Mouse (Mus musculus) heart, postnatal 0 days (tissue): ENCODE data around the gene Hao1. TPM values are rescaled to one million over a fixed set of nuclear protein-coding genes. Genes with fewer than 3 reads are reported as not detected.

Experiments
- ATAC-seq: fragments of 200-750 bp; cut with Nextera tagmentation; 2 replicates; pipeline ENCODE4 v1.8.0; 2017; ENCODE audit warnings: low read depth, moderate number of reproducible peaks, moderate library complexity; ENCODE audit not compliant: insufficient read depth
- DNase-seq: peaks from one replicate; pipeline ENCODE4 v3.0.0-alpha.2; 2016; ENCODE audit warnings: low spot score
- H3K27ac ChIP-seq: fragments of 300-500 bp; sonication (generic); 2 replicates; pipeline ENCODE4 v1.5.1; 2014; ENCODE audit warnings: low read depth, mild to moderate bottlenecking
- H3K27me3 ChIP-seq: fragments of 300-500 bp; sonication (generic); 2 replicates; pipeline ENCODE4 v1.6.1; 2014; ENCODE audit warnings: low read length, mixed read lengths; ENCODE audit not compliant: control insufficient read depth, insufficient read depth
- H3K36me3 ChIP-seq: fragments of 300-500 bp; sonication (generic); replicated peaks from 2 replicates; pipeline ENCODE4 v1.6.1; 2014; ENCODE audit warnings: low read length, mixed read lengths; ENCODE audit not compliant: control insufficient read depth, insufficient read depth
- H3K4me1 ChIP-seq: fragments of 300-500 bp; sonication (generic); 2 replicates; pipeline ENCODE4 v1.6.1; 2014; ENCODE audit warnings: antibody characterized with exemption; ENCODE audit not compliant: control insufficient read depth, insufficient read depth
- H3K4me2 ChIP-seq: fragments of 300-500 bp; sonication (generic); 2 replicates; pipeline ENCODE4 v1.6.1; 2014; ENCODE audit warnings: low read depth, mild to moderate bottlenecking, low read length, moderate library complexity
- H3K4me3 ChIP-seq: fragments of 300-500 bp; sonication (generic); 2 replicates; pipeline ENCODE4 v1.5.1; 2014; ENCODE audit warnings: low read depth, low read length
- H3K9ac ChIP-seq: fragments of 300-500 bp; sonication (generic); replicated peaks from 2 replicates; pipeline ENCODE4 v1.6.1; 2014; ENCODE audit warnings: low read depth, low read length, mixed read lengths
- H3K9me3 ChIP-seq: fragments of 300-500 bp; sonication (generic); replicated peaks from 2 replicates; pipeline ENCODE4 v1.6.1; 2016; ENCODE audit warnings: low read length; ENCODE audit not compliant: control insufficient read depth
- CTCF ChIP-seq: IDR thresholded peaks from 2 replicates; pipeline ENCODE4 v1.5.1; 2016; ENCODE audit warnings: antibody characterized with exemption, control low read depth, low read depth
- EP300 ChIP-seq: IDR thresholded peaks from 2 replicates; pipeline ENCODE4 v1.6.1; 2016; ENCODE audit warnings: antibody characterized with exemption, low read depth
- WGBS: fragments of 180-500 bp; shearing (Covaris S2); extraction: QIAGEN DNeasy Blood & Tissue Kit; methylation state at CpG from one replicate; pipeline ENCODE4 v1.1.7; 2014; 5-methylcytosine and 5-hydroxymethylcytosine counted together
- polyA plus RNA-seq: library from polyadenylated mRNA; unstranded; fragments of >200 nt; fragmentation: Nextera tagmentation; extraction: Ambion mirVana; gene quantifications from 2 replicates; pipeline ENCODE4 v1.2.1, GENCODE M21; 2015
- total RNA-seq: library from RNA; depleted of rRNA; stranded (reverse); fragments of >200 nt; gene quantifications from 2 replicates; pipeline ENCODE4 v1.2.3, GENCODE M21; 2014; ENCODE audit warnings: low replicate concordance

The Hao1 gene
- total and polyA plus RNA-seq, 2 experiments from 2014 or later: 0.07 TPM; not detected in 1

DNA sequence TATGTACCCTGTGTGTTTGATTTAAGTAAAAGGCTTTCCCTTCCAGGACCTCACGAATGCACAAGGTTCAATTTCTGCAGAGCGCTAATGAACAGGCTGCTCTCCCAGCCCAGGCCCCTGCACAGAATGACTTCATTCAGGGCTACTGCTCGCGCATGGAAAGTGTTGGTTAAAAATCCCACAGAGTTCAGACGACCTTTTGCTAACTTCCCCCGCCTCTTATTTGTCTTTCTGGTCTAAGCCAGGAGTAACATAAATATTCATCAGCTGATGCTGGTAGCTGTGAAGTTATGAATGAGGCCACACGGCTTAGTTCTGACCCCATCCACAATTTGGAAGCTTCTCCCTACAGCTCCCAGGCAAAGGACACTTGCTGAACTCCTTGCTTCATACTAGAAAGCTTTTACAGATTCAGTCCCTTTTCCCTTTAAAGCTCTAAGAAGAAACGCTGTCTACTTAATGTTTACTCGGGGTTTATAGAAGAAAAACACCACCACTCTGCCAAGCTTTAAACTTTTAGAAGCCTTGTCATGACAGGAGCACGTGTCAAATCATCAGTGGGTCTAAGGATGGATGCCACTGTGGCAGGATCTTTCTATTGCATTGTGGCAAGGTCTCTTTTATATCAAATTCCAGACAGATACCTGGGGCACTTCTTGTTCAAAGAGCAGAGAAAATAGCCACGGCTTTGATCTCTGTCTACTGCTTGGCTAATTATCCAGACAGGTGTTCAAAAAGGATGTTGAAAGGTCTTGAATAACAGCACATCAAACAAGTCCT lies 67.9 kb downstream of the Hao1 start:
- ATAC-seq: no peak
- TF ChIP-seq CTCF (no peak), EP300 (no peak)
- no peaks in the 10 kb centered on the region for H3K9me3 ChIP-seq
- no peak for DNase-seq
- no peak overlapping the region for H3K4me2 ChIP-seq
- H3K27ac ChIP-seq: no peak overlapping the region
- no peaks in the 10 kb centered on the region for H3K27me3 ChIP-seq
- H3K4me3 ChIP-seq: no peak overlapping the region
- 55% methylated on average over 11 of the region's 11 CpGs for WGBS
- H3K36me3 ChIP-seq: no peaks in the 10 kb centered on the region
- no peak overlapping the region for H3K9ac ChIP-seq
- H3K4me1 ChIP-seq: no peaks in the 10 kb centered on the region

DNA sequence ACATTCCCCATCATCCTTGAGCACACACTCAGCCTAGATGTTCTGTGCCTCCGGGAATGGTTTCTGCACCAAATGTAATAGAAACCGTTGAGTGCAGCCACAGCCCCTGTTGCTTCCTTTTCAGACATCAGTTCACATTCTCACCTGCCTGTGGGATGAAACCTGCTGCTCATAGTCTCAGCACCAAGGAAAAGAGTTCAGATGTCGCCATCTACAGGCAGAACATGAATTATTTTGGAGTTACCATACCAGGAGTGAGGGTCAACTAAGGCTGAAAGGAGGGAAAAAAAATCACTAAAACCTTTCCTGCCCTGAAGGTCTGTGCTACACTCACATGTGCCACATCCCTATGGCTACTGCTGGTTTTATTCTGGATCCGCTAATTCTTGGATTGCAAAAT lies 71.5 kb downstream of the Hao1 start:
- DNase-seq: no peak
- no peak for TF ChIP-seq EP300
- TF ChIP-seq CTCF: peak; percentile 48
- H3K4me2 ChIP-seq: no peak overlapping the region
- H3K9me3 ChIP-seq: no peaks in the 10 kb centered on the region
- H3K9ac ChIP-seq: no peak overlapping the region
- H3K4me3 ChIP-seq: no peak overlapping the region
- H3K27ac ChIP-seq: no peak overlapping the region
- no peaks in the 10 kb centered on the region for H3K36me3 ChIP-seq
- H3K27me3 ChIP-seq: no peaks in the 10 kb centered on the region
- no peak for ATAC-seq
- H3K4me1 ChIP-seq: no peaks in the 10 kb centered on the region
- WGBS: 29% methylated on average over 4 of the region's 4 CpGs

- H3K9me3 ChIP-seq: no peaks in the 10 kb centered on the region
- peak; percentile 93 for TF ChIP-seq CTCF
- no peak for TF ChIP-seq EP300
- H3K4me3 ChIP-seq: no peak overlapping the region
- no peaks in the 10 kb centered on the region for H3K4me1 ChIP-seq
- 7% methylated on average over 8 of the region's 8 CpGs for WGBS
- H3K9ac ChIP-seq: no peak overlapping the region
- no peaks in the 10 kb centered on the region for H3K36me3 ChIP-seq
- ATAC-seq (peak; percentile 36; the same call in 1 of the 2 replicates), DNase-seq (peak; percentile 51)
- H3K4me2 ChIP-seq: no peak overlapping the region
- H3K27me3 ChIP-seq: no peaks in the 10 kb centered on the region
- no peak overlapping the region for H3K27ac ChIP-seq
Measured at GRCm38 (mm10) chr2:134481759-134482158, 72.4 kb downstream of the Hao1 start.

DNA sequence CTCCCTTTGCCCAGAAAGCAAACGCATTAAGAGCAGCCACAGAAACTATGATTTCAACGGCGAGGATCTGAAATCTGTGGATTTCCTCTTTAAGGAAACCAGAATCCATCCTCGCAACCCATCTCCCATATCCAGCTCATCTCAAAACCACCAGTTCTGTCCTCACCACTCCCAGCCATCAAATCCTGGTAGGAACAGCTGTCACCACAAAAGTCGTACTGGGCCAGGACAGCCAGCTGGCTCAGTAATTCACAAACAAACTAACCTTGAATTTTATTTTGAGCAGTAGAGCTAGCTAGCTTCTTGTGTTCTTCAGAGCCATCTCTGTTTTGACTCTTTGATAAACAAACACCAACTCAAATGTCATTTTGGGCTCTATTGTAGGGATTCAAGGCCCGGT lies 73.0 kb downstream of the Hao1 start:
- Histone ChIP-seq H3K9me3 (no peaks in the 10 kb centered on the region), H3K27ac (no peak overlapping the region), H3K36me3 (no peaks in the 10 kb centered on the region), H3K27me3 (no peaks in the 10 kb centered on the region), H3K4me3 (no peak overlapping the region), H3K4me1 (no peaks in the 10 kb centered on the region), H3K9ac (no peak overlapping the region), H3K4me2 (no peak overlapping the region)
- no peak for TF ChIP-seq EP300
- no peak for TF ChIP-seq CTCF
- no peak for ATAC-seq
- no peak for DNase-seq
- WGBS: 89% methylated on average over 6 of the region's 6 CpGs

GRCm38 (mm10) chr2:134465132-134465531 lies 89.0 kb downstream of the Hao1 start:
- TF ChIP-seq CTCF (no peak), EP300 (no peak)
- no peaks in the 10 kb centered on the region for H3K9me3 ChIP-seq
- H3K36me3 ChIP-seq: no peaks in the 10 kb centered on the region
- no peak overlapping the region for H3K4me2 ChIP-seq
- H3K27ac ChIP-seq: no peak overlapping the region
- no peak overlapping the region for H3K9ac ChIP-seq
- H3K4me3 ChIP-seq: no peak overlapping the region
- DNase-seq: no peak
- no peak for ATAC-seq
- H3K4me1 ChIP-seq: no peaks in the 10 kb centered on the region
- WGBS: 32% methylated on average over 2 of the region's 2 CpGs
- H3K27me3 ChIP-seq: no peaks in the 10 kb centered on the region

GRCm38 (mm10) chr2:134462321-134462720 lies 91.8 kb downstream of the Hao1 start:
- TF ChIP-seq EP300 (no peak), CTCF (no peak)
- Histone ChIP-seq H3K27me3 (no peaks in the 10 kb centered on the region), H3K4me2 (no peak overlapping the region), H3K4me1 (no peaks in the 10 kb centered on the region), H3K27ac (no peak overlapping the region), H3K9me3 (no peaks in the 10 kb centered on the region), H3K9ac (no peak overlapping the region), H3K36me3 (no peaks in the 10 kb centered on the region), H3K4me3 (no peak overlapping the region)
- WGBS: 61% methylated on average over 6 of the region's 6 CpGs
- DNase-seq (no peak), ATAC-seq (no peak)
